Mouse (Mus musculus): ENCODE measurements around the gene Iah1.

- no peak for TF ChIP-seq EP300 (optimal IDR thresholded peaks at IDR 0.05)
- peak; percentile 36 for TF ChIP-seq CTCF (IDR thresholded peaks at IDR 0.05; ENCODE audit: low read depth)
Measured at GRCm38 (mm10) chr12:21284761-21285441, 31.3 kb upstream of the Iah1 start, which contains the start of gene Cpsf3.

All from stomach, postnatal 0 days (tissue).